ENCODE assay signal across 9 mouse cellular contexts in the genomic region with DNA sequence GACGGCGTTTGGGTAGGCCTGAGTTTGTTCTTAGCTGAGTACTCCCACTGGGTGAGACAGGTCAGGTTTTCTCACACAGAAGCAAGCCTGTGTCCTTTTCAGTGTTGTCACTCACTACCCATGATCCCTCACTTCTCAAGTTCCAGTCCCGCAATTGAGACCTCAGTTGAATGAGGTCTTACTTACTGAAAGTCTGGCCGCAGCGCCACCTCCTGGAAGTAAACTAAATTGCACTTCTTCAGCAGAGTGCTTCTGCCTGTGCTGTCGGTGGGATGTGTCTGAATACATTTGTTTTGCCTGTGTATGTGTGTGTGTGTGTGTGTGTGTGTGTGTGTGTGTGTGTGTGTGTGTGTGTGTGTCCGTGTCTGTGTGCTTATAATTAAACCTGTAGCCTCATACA. TPM values are rescaled to one million over a fixed set of nuclear protein-coding genes. Genes with fewer than 3 reads are reported as not detected.
DNase-seq lines count a peak whose midpoint lies in the region; ATAC-seq and TF ChIP-seq lines count a peak whose summit lies in the region.
"Had no signal": no experiment of that assay in that cellular context is flagged by ENCODE, and none has a peak within 500 bp of the region (broad histone marks: within the 10 kb centered on the region; RNA-seq: fewer than 3 reads in every experiment).

No protein-coding gene starts in this region.

- POLR2A ChIA-PET in Patski (lab: Charles Lee): interaction anchor here (0.6 to 0.7 kb wide), 2 partner anchors 67 to 141 kb away, joined by 3 to 4 read pairs; no protein-coding TSS in a partner anchor

- H3K27me3 ChIP-seq in intestine, postnatal 0 days (replicated peaks; ENCODE audit: control insufficient read depth, insufficient read depth, low read length): peaks cover 55% of the 10 kb centered on the region
- peaks cover 62% of the 10 kb centered on the region for H3K27me3 ChIP-seq in intestine, embryonic 16.5 days (replicated peaks; ENCODE audit: control insufficient read depth, insufficient read depth, low read length)
- H3K27me3 ChIP-seq in Patski: peaks cover 12% of the 10 kb centered on the region

- 20% methylated on average over 7 of the region's 7 CpGs for WGBS in intestine, postnatal 0 days
- 20% methylated on average over 7 of the region's 7 CpGs for WGBS in intestine, embryonic 16.5 days

- CTCF ChIA-PET in Patski (lab: Charles Lee): interaction anchor here (0.6 to 1.1 kb wide), 5 partner anchors 10 to 93 kb away, joined by 3 to 7 read pairs (median 3); no protein-coding TSS in a partner anchor

- no peak for DNase-seq in Patski (ENCODE audit: low read depth, low spot score)
- DNase-seq in cerebellum, postnatal 10 days: peak; percentile 87 to 89
- peak; percentile 47 to 66 for DNase-seq in left cerebral cortex, postnatal 36 days (ENCODE audit: low spot score in 2 of 2)
- peak; percentile 68 for DNase-seq in thymus, postnatal 25 days

- no peaks in the 10 kb centered on the region for H3K9me3 ChIP-seq in intestine, postnatal 0 days (ENCODE audit: control insufficient read depth)
- H3K9me3 ChIP-seq in intestine, embryonic 16.5 days (ENCODE audit: control insufficient read depth, low read length): no peaks in the 10 kb centered on the region

- no peak for ATAC-seq in intestine, postnatal 0 days
- no peak for ATAC-seq in intestine, embryonic 16.5 days
- no peak for ATAC-seq in Patski
- ATAC-seq in granulocyte monocyte progenitor cell, adult 5-6 weeks (replicated peaks; ENCODE audit: poor library complexity, severe bottlenecking): peak; percentile 65
- ATAC-seq in neutrophil, adult 5-6 weeks (ENCODE audit: extremely low read depth, insufficient number of reproducible peaks, low FRiP score, poor library complexity, severe bottlenecking): peak; percentile 59; the same call in 1 of the 2 replicates

- TF ChIP-seq CTCF in intestine, postnatal 0 days (IDR thresholded peaks at IDR 0.05; ENCODE audit: low read depth): peak; percentile 86
- peak; percentile 76 for TF ChIP-seq CTCF in Patski (IDR thresholded peaks at IDR 0.05)

- intact Hi-C loops in left cerebral cortex, postnatal 36 days (cut with DNase I): loop anchor here (1.0 to 10.0 kb wide), 2 partner anchors 94 to 418 kb away; no protein-coding TSS in a partner anchor

- H3K4me2 ChIP-seq in intestine, postnatal 0 days (replicated peaks; ENCODE audit: low read depth): no peak overlapping the region
- no peak overlapping the region for H3K4me2 ChIP-seq in intestine, embryonic 16.5 days (ENCODE audit: low read depth, low read length)

- H3K27ac ChIP-seq in intestine, postnatal 0 days (ENCODE audit: low read depth, low read length): no peak overlapping the region
- H3K27ac ChIP-seq in intestine, embryonic 16.5 days (ENCODE audit: low read length): no peak overlapping the region

- no peak overlapping the region for H3K9ac ChIP-seq in intestine, postnatal 0 days (ENCODE audit: low read depth, low read length)
- no peak overlapping the region for H3K9ac ChIP-seq in intestine, embryonic 16.5 days (ENCODE audit: low read depth, low read length)

- H3K4me3 ChIP-seq in intestine, postnatal 0 days (ENCODE audit: low read depth, low read length): no peak overlapping the region
- H3K4me3 ChIP-seq in intestine, embryonic 16.5 days (ENCODE audit: low read length): no peak overlapping the region
- H3K4me3 ChIP-seq: erythroblast, embryonic 14.5 days had no signal

- peaks cover 7% of the 10 kb centered on the region; the same call in 1 of the 2 replicates for H3K4me1 ChIP-seq in intestine, postnatal 0 days (replicated peaks; ENCODE audit: control insufficient read depth, insufficient read depth, low read length)
- H3K4me1 ChIP-seq in intestine, embryonic 16.5 days (ENCODE audit: control insufficient read depth, insufficient read depth, low read length): no peaks in the 10 kb centered on the region; the same call in none of the 2 replicates

- no peaks in the 10 kb centered on the region for H3K36me3 ChIP-seq in intestine, postnatal 0 days (ENCODE audit: control insufficient read depth, insufficient read depth)
- H3K36me3 ChIP-seq in intestine, embryonic 16.5 days (ENCODE audit: control insufficient read depth, insufficient read depth, low read length): no peaks in the 10 kb centered on the region

- in situ Hi-C loops in Patski (cut with MboI; ENCODE audit: low pct_unique_long_range_greater_than_20kb): loop anchor here (10.0 kb wide), 1 partner anchor 418 kb away; no protein-coding TSS in a partner anchor

RNA-seq across cellular contexts. Expression of a gene that starts 14.2 kb away (rescaled TPM):
- polyA plus RNA-seq in intestine, postnatal 0 days (2015; fragmentation: Nextera tagmentation; extraction: Ambion mirVana): not detected in 2 replicates
- polyA plus RNA-seq in intestine, embryonic 16.5 days (2015; fragmentation: Nextera tagmentation; extraction: Ambion mirVana): not detected in 2 replicates
- polyA plus RNA-seq in Patski (2021): not detected
- total RNA-seq in granulocyte monocyte progenitor cell, adult 5-6 weeks (2014; fragmentation: Nextera tagmentation): not detected in 2 replicates
- total RNA-seq in granulocyte monocyte progenitor cell, adult 5-6 weeks (2017): not detected in 2 replicates
- under 1 TPM; 0.20 to 0.25 TPM for total RNA-seq in left cerebral cortex, postnatal 36 days (2021)
- total RNA-seq in neutrophil, adult 5-6 weeks (2017): not detected in 2 replicates
- polyA plus RNA-seq: erythroblast, embryonic 14.5 days had no signal

RNA-seq across cellular contexts. Expression of a gene that starts 19.3 kb away (rescaled TPM):
- polyA plus RNA-seq in intestine, postnatal 0 days (2015; fragmentation: Nextera tagmentation; extraction: Ambion mirVana): 3.7 and 3.9 TPM in 2 replicates
- polyA plus RNA-seq in intestine, embryonic 16.5 days (2015; fragmentation: Nextera tagmentation; extraction: Ambion mirVana): 3.0 and 3.1 TPM in 2 replicates
- polyA plus RNA-seq in Patski (2021): not detected
- 0.67 TPM in 1 of 2 replicates, not detected in the other for total RNA-seq in granulocyte monocyte progenitor cell, adult 5-6 weeks (2014; fragmentation: Nextera tagmentation)
- total RNA-seq in granulocyte monocyte progenitor cell, adult 5-6 weeks (2017): not detected in 2 replicates
- 100 to 1,000 TPM; 191 TPM for total RNA-seq in left cerebral cortex, postnatal 36 days (2021)
- total RNA-seq in neutrophil, adult 5-6 weeks (2017): not detected in 2 replicates

RNA-seq across cellular contexts. Expression of a gene that starts 26.6 kb away (rescaled TPM):
- polyA plus RNA-seq in intestine, postnatal 0 days (2015; fragmentation: Nextera tagmentation; extraction: Ambion mirVana): 12.3 and 13.0 TPM in 2 replicates
- polyA plus RNA-seq in intestine, embryonic 16.5 days (2015; fragmentation: Nextera tagmentation; extraction: Ambion mirVana): 34.3 and 35.3 TPM in 2 replicates
- polyA plus RNA-seq in Patski (2021): 29.2 TPM
- 19.2 and 34.8 TPM in 2 replicates for total RNA-seq in granulocyte monocyte progenitor cell, adult 5-6 weeks (2014; fragmentation: Nextera tagmentation)
- total RNA-seq in granulocyte monocyte progenitor cell, adult 5-6 weeks (2017): 36.3 and 40.4 TPM in 2 replicates
- 10 to 100 TPM; 35.3 to 36.9 TPM for total RNA-seq in left cerebral cortex, postnatal 36 days (2021)
- total RNA-seq in neutrophil, adult 5-6 weeks (2017): 15.6 and 16.8 TPM in 2 replicates

RNA-seq across cellular contexts. Expression of a gene that starts 26.9 kb away (rescaled TPM):
- polyA plus RNA-seq in intestine, postnatal 0 days (2015; fragmentation: Nextera tagmentation; extraction: Ambion mirVana): 16.0 and 17.6 TPM in 2 replicates
- polyA plus RNA-seq in intestine, embryonic 16.5 days (2015; fragmentation: Nextera tagmentation; extraction: Ambion mirVana): 31.7 and 32.8 TPM in 2 replicates
- polyA plus RNA-seq in Patski (2021): 28.8 TPM
- 21.3 and 21.5 TPM in 2 replicates for total RNA-seq in granulocyte monocyte progenitor cell, adult 5-6 weeks (2014; fragmentation: Nextera tagmentation)
- total RNA-seq in granulocyte monocyte progenitor cell, adult 5-6 weeks (2017): 20.6 and 21.5 TPM in 2 replicates
- total RNA-seq in left cerebral cortex, postnatal 36 days (2021): 10 to 100 TPM; 20.8 to 24.4 TPM
- 22.7 and 27.9 TPM in 2 replicates for total RNA-seq in neutrophil, adult 5-6 weeks (2017)

RNA-seq across cellular contexts. Expression of a gene that starts 30.1 kb away (rescaled TPM):
- polyA plus RNA-seq in intestine, postnatal 0 days (2015; fragmentation: Nextera tagmentation; extraction: Ambion mirVana): 4,234 and 4,267 TPM in 2 replicates
- polyA plus RNA-seq in intestine, embryonic 16.5 days (2015; fragmentation: Nextera tagmentation; extraction: Ambion mirVana): 902 and 1,035 TPM in 2 replicates
- not detected for polyA plus RNA-seq in Patski (2021)
- total RNA-seq in granulocyte monocyte progenitor cell, adult 5-6 weeks (2014; fragmentation: Nextera tagmentation): not detected in 2 replicates
- total RNA-seq in granulocyte monocyte progenitor cell, adult 5-6 weeks (2017): not detected in 2 replicates
- total RNA-seq in left cerebral cortex, postnatal 36 days (2021): not detected
- not detected in 2 replicates for total RNA-seq in neutrophil, adult 5-6 weeks (2017)
- polyA plus RNA-seq: erythroblast, embryonic 14.5 days had no signal

Comparison
In these comparisons a context has a peak if more than half of its experiments do, and no peak if none do; other contexts are left out.
1. ATAC-seq: peak in granulocyte monocyte progenitor cell, adult 5-6 weeks (single experiment) and neutrophil, adult 5-6 weeks (single experiment); none in intestine, postnatal 0 days (single experiment), intestine, embryonic 16.5 days (single experiment) and Patski (single experiment).
2. RNA of a gene that starts 19.3 kb away (total RNA-seq): 191 TPM in left cerebral cortex, postnatal 36 days; 0.67 TPM in granulocyte monocyte progenitor cell, adult 5-6 weeks and not detected in neutrophil, adult 5-6 weeks; every median in the first group is over 100 times any median in the second.